Mouse (Mus musculus): ENCODE measurements around the gene Jag2.
A peak's percentile ranks its signal among the peaks of the same experiment; 100 is the strongest.

Jag2 gene

DNA sequence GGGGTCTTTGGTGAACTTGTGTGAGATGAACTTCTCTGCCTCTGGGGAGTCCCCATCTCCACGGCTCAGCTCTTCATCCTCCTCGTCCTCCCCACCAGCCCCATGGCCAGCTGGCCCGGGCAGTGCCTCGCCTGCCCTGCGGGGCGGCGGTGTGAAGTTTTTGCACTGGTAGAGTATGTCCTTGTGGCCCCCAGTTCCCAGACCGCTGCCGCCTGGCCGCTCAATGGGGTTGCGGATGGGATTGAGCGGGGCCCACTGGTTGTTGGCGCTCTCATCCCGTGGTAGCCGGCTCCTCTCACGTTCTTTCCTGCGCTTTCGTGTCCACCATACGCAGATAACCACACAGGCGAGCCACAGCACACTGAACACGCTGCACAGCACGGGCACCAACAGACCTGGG, 20.6 kb downstream of the Jag2 start:
- DNase-seq (ENCODE audit: low read depth in 1 of 2, low spot score in 2 of 2), result no peak

- DNase-seq (ENCODE audit: low read depth in 1 of 2, low spot score in 2 of 2), result no peak
Observed at GRCm38 (mm10) chr12:112905001-112905400, 24.6 kb downstream of the Jag2 start.

- no peak for DNase-seq (ENCODE audit: low read depth in 1 of 2, low spot score in 2 of 2)
Observed at GRCm38 (mm10) chr12:112903941-112904340, 25.6 kb downstream of the Jag2 start.

- DNase-seq (ENCODE audit: low read depth in 1 of 2, low spot score in 2 of 2), result no peak
Observed at GRCm38 (mm10) chr12:112900641-112901040, 28.9 kb downstream of the Jag2 start.

GRCm38 (mm10) chr12:112898960-112899359, 30.6 kb downstream of the Jag2 start:
- no peak for DNase-seq (ENCODE audit: low read depth in 1 of 2, low spot score in 2 of 2)

DNA sequence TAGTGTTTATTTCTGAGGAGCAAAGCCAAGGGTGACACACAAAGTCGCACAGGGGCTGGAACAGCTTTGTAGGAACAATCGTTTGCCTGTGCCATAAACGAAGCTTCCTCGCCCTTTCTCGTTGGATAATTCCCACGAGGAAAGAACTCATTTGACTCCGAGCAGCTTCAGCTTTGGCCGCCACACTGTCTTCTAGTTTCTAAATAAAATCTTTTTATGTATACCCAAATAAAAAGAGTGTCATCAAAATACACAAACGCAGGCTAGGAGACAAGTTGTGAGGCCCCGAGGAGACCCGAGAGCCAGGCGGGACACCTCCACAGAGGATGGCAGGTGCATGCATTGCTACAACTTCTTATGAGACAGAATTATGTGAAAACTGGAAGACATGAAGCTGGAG, 31.2 kb downstream of the Jag2 start:
- DNase-seq (ENCODE audit: low read depth in 1 of 2, low spot score in 2 of 2), result no peak

GRCm38 (mm10) chr12:112897522-112898212, 31.9 kb downstream of the Jag2 start:
- peak; percentile 35 to 47 for DNase-seq (ENCODE audit: low read depth in 1 of 2, low spot score in 2 of 2)

GRCm38 (mm10) chr12:112894969-112895368, 34.6 kb downstream of the Jag2 start:
- peak in 1 of 2 experiments; percentile 43 for DNase-seq (ENCODE audit: low read depth in 1 of 2, low spot score in 2 of 2)

GRCm38 (mm10) chr12:112894303-112894884, 35.2 kb downstream of the Jag2 start:
- DNase-seq (ENCODE audit: low read depth in 1 of 2, low spot score in 2 of 2), result no peak

GRCm38 (mm10) chr12:112885465-112885864, 44.1 kb downstream of the Jag2 start:
- no peak for DNase-seq (ENCODE audit: low read depth in 1 of 2, low spot score in 2 of 2)

GRCm38 (mm10) chr12:112881301-112881815, 48.2 kb downstream of the Jag2 start:
- DNase-seq (ENCODE audit: low read depth in 1 of 2, low spot score in 2 of 2), result no peak

DNA sequence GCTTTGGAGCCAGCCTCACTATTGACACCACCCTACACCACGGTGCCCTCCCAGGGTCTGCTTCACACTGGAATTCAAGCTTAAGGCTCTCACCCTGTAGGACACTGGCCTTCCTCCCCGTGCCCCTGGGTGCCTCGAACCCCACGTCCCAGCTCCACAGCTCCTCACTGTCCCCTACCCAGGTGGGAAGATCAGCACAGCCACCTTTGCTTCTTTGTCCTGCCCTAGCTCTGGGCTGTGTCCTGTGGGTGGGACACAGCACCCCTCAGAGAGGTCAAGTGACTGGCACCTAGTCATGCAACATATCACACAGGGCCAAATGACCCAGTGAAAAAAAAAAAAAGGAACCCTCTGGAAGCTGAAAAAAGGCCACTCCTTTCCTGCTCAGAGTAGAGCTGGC, 48.9 kb downstream of the Jag2 start:
- DNase-seq (ENCODE audit: low read depth in 1 of 2, low spot score in 2 of 2), result no peak

- DNase-seq (ENCODE audit: low read depth in 1 of 2, low spot score in 2 of 2), result no peak
Observed at GRCm38 (mm10) chr12:112879731-112880130, 49.8 kb downstream of the Jag2 start.

GRCm38 (mm10) chr12:112877607-112878020, 52.0 kb downstream of the Jag2 start:
- DNase-seq (ENCODE audit: low read depth in 1 of 2, low spot score in 2 of 2), result no peak

DNA sequence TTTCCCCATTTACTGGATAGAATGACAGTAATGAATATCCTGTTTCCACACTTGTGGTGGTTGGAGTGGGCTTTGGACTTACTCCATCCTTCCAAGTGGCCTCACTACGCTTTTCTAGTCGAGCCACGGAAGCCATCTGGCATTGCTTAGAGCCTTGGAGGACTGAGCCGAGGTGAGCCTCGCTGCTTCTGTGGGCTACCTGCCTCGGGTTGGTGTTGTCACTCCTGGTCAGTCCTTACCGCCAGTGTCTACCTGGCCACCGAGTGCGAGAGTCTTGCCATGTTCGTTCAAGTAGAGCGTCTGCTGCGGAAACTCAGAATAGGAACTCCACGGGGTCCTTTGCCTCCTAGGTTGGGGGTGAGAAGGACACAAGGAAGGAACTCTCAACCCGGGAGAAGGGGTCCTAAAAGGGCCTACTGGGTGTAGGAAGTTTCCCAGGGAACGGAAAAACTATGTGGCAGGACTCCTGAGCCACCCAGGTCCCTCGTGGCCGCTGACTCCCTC, 52.5 kb downstream of the Jag2 start:
- DNase-seq (ENCODE audit: low read depth in 1 of 2, low spot score in 2 of 2), result no peak

DNA sequence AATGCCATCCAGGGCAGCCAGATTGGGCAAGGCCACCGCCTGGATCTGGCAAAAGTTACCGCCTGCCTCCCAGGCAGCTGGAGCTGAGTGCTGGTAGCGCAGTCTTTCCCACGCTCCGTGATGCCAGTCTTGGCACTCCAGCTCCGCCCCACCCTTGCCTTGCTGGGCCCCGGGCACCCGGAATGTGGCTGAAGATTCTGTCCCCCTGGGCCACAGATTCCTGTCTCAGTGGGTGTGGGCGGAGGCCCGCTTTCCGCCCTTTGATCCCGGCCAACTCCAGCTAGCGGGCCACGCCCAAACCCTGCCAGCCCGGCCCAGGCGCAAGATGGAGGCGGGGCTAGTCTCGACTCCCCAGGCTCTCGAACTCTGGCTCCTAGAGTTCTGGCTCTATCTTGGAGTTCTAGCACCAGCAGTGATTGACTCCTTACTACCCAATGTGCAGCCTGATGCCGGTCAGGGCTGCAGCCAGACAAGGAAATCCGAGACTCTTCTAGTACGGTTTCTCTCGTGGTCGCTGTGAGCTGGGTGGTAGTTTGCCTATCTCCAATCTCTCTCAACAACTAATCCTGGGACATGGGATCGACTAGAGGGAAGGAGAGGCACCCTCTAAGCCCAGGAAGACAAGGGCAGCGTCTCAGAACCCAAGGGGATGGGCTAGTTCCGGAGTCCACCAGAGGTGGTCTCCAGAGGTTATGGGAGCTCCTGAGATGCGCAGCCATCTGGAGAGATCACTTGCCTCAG, 53.1 kb downstream of the Jag2 start:
- no peak for DNase-seq (ENCODE audit: low read depth in 1 of 2, low spot score in 2 of 2)

GRCm38 (mm10) chr12:112875225-112876013, 54.2 kb downstream of the Jag2 start:
- peak; percentile 67 to 85 for DNase-seq (ENCODE audit: low read depth in 1 of 2, low spot score in 2 of 2)

GRCm38 (mm10) chr12:112874199-112874598, 55.4 kb downstream of the Jag2 start:
- DNase-seq (ENCODE audit: low read depth in 1 of 2, low spot score in 2 of 2), result no peak

GRCm38 (mm10) chr12:112873452-112874190, 56.0 kb downstream of the Jag2 start:
- DNase-seq (ENCODE audit: low read depth in 1 of 2, low spot score in 2 of 2), result peak in 1 of 2 experiments; percentile 71

DNA sequence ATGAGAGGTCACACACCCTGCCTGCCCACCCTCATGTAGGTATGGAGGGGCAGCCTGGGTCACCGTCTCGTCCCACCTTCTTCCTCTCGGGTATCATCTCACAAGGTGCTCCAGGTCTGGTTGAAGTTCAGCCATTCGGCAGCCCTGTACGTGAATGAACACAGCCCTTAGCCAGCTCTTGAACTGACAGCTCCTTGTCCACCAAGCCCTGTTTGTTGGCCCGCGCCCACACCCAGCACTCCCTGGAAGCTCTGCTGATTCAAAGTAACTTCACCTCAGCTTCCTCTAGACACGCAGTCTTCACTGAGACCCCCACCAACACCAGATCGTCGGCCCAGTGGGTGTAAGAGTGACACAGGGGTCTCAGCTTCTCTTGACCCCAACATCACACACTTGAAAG, 56.6 kb downstream of the Jag2 start:
- DNase-seq (ENCODE audit: low read depth in 1 of 2, low spot score in 2 of 2), result no peak
